Mouse (Mus musculus) CD4-positive helper T cell, adult 2 months (primary cell): ENCODE results near the gene Relb.

ENCODE experiments used
- DNase-seq: peaks from one replicate; pipeline ENCODE4 v3.0.0-alpha.2; 2012; ENCODE audit warnings: low read depth, missing footprints, low spot score

The Relb gene

GRCm38 (mm10) chr7:19580634-19581033, 48.6 kb downstream of the Relb start:
- no peak for DNase-seq

GRCm38 (mm10) chr7:19579751-19580150, 49.5 kb downstream of the Relb start:
- no peak for DNase-seq

- DNase-seq: no peak
Measured at GRCm38 (mm10) chr7:19578436-19578835, 50.8 kb downstream of the Relb start.

- DNase-seq: no peak
Measured at GRCm38 (mm10) chr7:19577877-19578414, 51.3 kb downstream of the Relb start.

- peak; percentile 58 for DNase-seq
Measured at GRCm38 (mm10) chr7:19577141-19577852, 51.9 kb downstream of the Relb start, which contains the start of the genes Zfp296 and Gemin7. TSS of gene Zfp296 (plus strand) at chr7:19577287. TSS of gene Gemin7 (minus strand) at chr7:19577595.

- no peak for DNase-seq
Measured at GRCm38 (mm10) chr7:19575559-19575958, 53.7 kb downstream of the Relb start.

- no peak for DNase-seq
Measured at GRCm38 (mm10) chr7:19573776-19574140, 55.5 kb downstream of the Relb start.

GRCm38 (mm10) chr7:19572926-19573775, 56.1 kb downstream of the Relb start:
- DNase-seq: peak; percentile 89

GRCm38 (mm10) chr7:19569647-19570046, 59.6 kb downstream of the Relb start:
- no peak for DNase-seq

GRCm38 (mm10) chr7:19567426-19567825, 61.8 kb downstream of the Relb start:
- DNase-seq: no peak

GRCm38 (mm10) chr7:19565803-19566202, 63.4 kb downstream of the Relb start:
- no peak for DNase-seq

- no peak for DNase-seq
Measured at GRCm38 (mm10) chr7:19564455-19564854, 64.8 kb downstream of the Relb start.

- no peak for DNase-seq
Measured at GRCm38 (mm10) chr7:19563884-19564283, 65.4 kb downstream of the Relb start.

- DNase-seq: no peak
Measured at GRCm38 (mm10) chr7:19562643-19563410, 66.4 kb downstream of the Relb start, which contains the start of gene Ppp1r37. TSS of gene Ppp1r37 (minus strand) at chr7:19563076.

GRCm38 (mm10) chr7:19561765-19562642, 67.2 kb downstream of the Relb start:
- DNase-seq: peak; percentile 96

- no peak for DNase-seq
Measured at GRCm38 (mm10) chr7:19561431-19561764, 67.8 kb downstream of the Relb start.

GRCm38 (mm10) chr7:19560491-19561260, 68.6 kb downstream of the Relb start:
- no peak for DNase-seq

GRCm38 (mm10) chr7:19558965-19559364, 70.3 kb downstream of the Relb start:
- DNase-seq: no peak

GRCm38 (mm10) chr7:19557982-19558900, 71.0 kb downstream of the Relb start:
- no peak for DNase-seq
